Mouse (Mus musculus) telencephalon, adult 2 months (tissue): ENCODE measurements around the gene Zfhx3.
"Not testable (repeated sequence)": the region's sequence is repeated elsewhere in the genome, so short reads cannot be mapped to it uniquely, and the experiment has no call there.

Experiments used
- DNase-seq: peaks from one replicate; pipeline ENCODE4 v3.0.0-alpha.2; 2011; ENCODE audit warnings: low read depth, low spot score

Zfhx3 gene

GRCm38 (mm10) chr8:107941922-107942694, at the start of gene Zfhx3:
Zfhx3 (plus strand) TSS chr8:107942644.
- no peak for DNase-seq

GRCm38 (mm10) chr8:107918984-107919383, 23.5 kb upstream of the Zfhx3 start:
- no peak for DNase-seq

GRCm38 (mm10) chr8:107926149-107926548, 16.3 kb upstream of the Zfhx3 start:
- DNase-seq = no peak

GRCm38 (mm10) chr8:107936725-107937124, 5.7 kb upstream of the Zfhx3 start:
- DNase-seq = no peak

GRCm38 (mm10) chr8:107938231-107938630, 4.2 kb upstream of the Zfhx3 start:
- not testable (repeated sequence) for DNase-seq

GRCm38 (mm10) chr8:107940181-107940580, 2.3 kb upstream of the Zfhx3 start:
- no peak for DNase-seq

GRCm38 (mm10) chr8:107942752-107943510, 487 bp downstream of the Zfhx3 start:
- no peak for DNase-seq

- no peak for DNase-seq
These were observed 1.3 kb downstream of the Zfhx3 start for GRCm38 (mm10) chr8:107943550-107944348.

GRCm38 (mm10) chr8:107944676-107945600, 2.5 kb downstream of the Zfhx3 start:
- DNase-seq = no peak

GRCm38 (mm10) chr8:107946888-107947287, 4.4 kb downstream of the Zfhx3 start:
- DNase-seq = no peak

- peak; percentile 48 for DNase-seq
These were observed 13.4 kb downstream of the Zfhx3 start for GRCm38 (mm10) chr8:107955887-107956286.

GRCm38 (mm10) chr8:107957566-107957965, 15.1 kb downstream of the Zfhx3 start:
- no peak for DNase-seq

- no peak for DNase-seq
These were observed 18.0 kb downstream of the Zfhx3 start for GRCm38 (mm10) chr8:107960466-107960865.

GRCm38 (mm10) chr8:107960878-107961277, 18.4 kb downstream of the Zfhx3 start:
- no peak for DNase-seq

GRCm38 (mm10) chr8:107972198-107972597, 29.8 kb downstream of the Zfhx3 start:
- DNase-seq = no peak

GRCm38 (mm10) chr8:107974451-107974850, 32.0 kb downstream of the Zfhx3 start:
- no peak for DNase-seq

- DNase-seq = no peak
These were observed 35.8 kb downstream of the Zfhx3 start for GRCm38 (mm10) chr8:107978247-107978646.

GRCm38 (mm10) chr8:107980618-107981017, 38.2 kb downstream of the Zfhx3 start:
- DNase-seq = no peak

- DNase-seq = no peak
These were observed 44.2 kb downstream of the Zfhx3 start for GRCm38 (mm10) chr8:107986629-107987028.

- DNase-seq = no peak
These were observed 56.4 kb downstream of the Zfhx3 start for GRCm38 (mm10) chr8:107998874-107999273.

- DNase-seq = no peak
These were observed 69.1 kb downstream of the Zfhx3 start for GRCm38 (mm10) chr8:108011516-108011915.
